Mouse (Mus musculus) ovary, postnatal 10 days (tissue): ENCODE data around the gene Abca3.

Source experiments
- DNase-seq: peaks from one replicate; pipeline ENCODE4 v3.0.0; 2022; ENCODE audit warnings: low spot score

The Abca3 gene

GRCm38 (mm10) chr17:24351760-24352357, at the start of gene Abca3:
Gene Abca3 (plus strand): TSS chr17:24351950.
- DNase-seq: peak; percentile 64

GRCm38 (mm10) chr17:24307500-24307899, 44.2 kb upstream of the Abca3 start:
- no peak for DNase-seq

- no peak for DNase-seq
These were observed 30.9 kb upstream of the Abca3 start for GRCm38 (mm10) chr17:24320826-24321225.

GRCm38 (mm10) chr17:24325051-24325450, 26.7 kb upstream of the Abca3 start:
- DNase-seq: no peak

- no peak for DNase-seq
These were observed 24.1 kb upstream of the Abca3 start for GRCm38 (mm10) chr17:24327656-24328055.

- no peak for DNase-seq
These were observed 7.1 kb upstream of the Abca3 start for GRCm38 (mm10) chr17:24344672-24345071.

GRCm38 (mm10) chr17:24346831-24347230, 4.9 kb upstream of the Abca3 start:
- DNase-seq: no peak

- no peak for DNase-seq
These were observed 2.6 kb upstream of the Abca3 start for GRCm38 (mm10) chr17:24349176-24349575.

GRCm38 (mm10) chr17:24350926-24351759, 607 bp upstream of the Abca3 start, which contains the start of gene Abca17:
Gene Abca17 (minus strand): TSS chr17:24351068.
- DNase-seq: no peak

GRCm38 (mm10) chr17:24352370-24353194, 832 bp downstream of the Abca3 start:
- DNase-seq: no peak

GRCm38 (mm10) chr17:24353960-24354359, 2.2 kb downstream of the Abca3 start:
- DNase-seq: no peak

GRCm38 (mm10) chr17:24355284-24355683, 3.5 kb downstream of the Abca3 start:
- DNase-seq: no peak

- no peak for DNase-seq
These were observed 7.3 kb downstream of the Abca3 start for GRCm38 (mm10) chr17:24359006-24359405.

- no peak for DNase-seq
These were observed 8.2 kb downstream of the Abca3 start for GRCm38 (mm10) chr17:24359903-24360302.

GRCm38 (mm10) chr17:24360841-24361240, 9.1 kb downstream of the Abca3 start:
- DNase-seq: no peak

- DNase-seq: no peak
These were observed 9.5 kb downstream of the Abca3 start for GRCm38 (mm10) chr17:24361291-24361690.

GRCm38 (mm10) chr17:24362527-24362926, 10.8 kb downstream of the Abca3 start:
- DNase-seq: no peak

GRCm38 (mm10) chr17:24364461-24364860, 12.7 kb downstream of the Abca3 start:
- DNase-seq: no peak

GRCm38 (mm10) chr17:24365863-24366262, 14.1 kb downstream of the Abca3 start:
- no peak for DNase-seq

GRCm38 (mm10) chr17:24375094-24375712, 23.5 kb downstream of the Abca3 start:
- no peak for DNase-seq

GRCm38 (mm10) chr17:24375886-24376285, 24.1 kb downstream of the Abca3 start:
- no peak for DNase-seq

GRCm38 (mm10) chr17:24378496-24378895, 26.7 kb downstream of the Abca3 start:
- DNase-seq: no peak
